8 mouse cellular contexts compared by ENCODE assay signal in genomic region chr10:81418216-81419070, GRCm38 (mm10). TPM values are rescaled to one million over a fixed set of nuclear protein-coding genes. Genes with fewer than 3 reads are reported as not detected.
A peak's percentile ranks its signal among the peaks of the same experiment; 100 is the strongest.
DNase-seq lines count a peak whose midpoint lies in the region; ATAC-seq lines count a peak whose summit lies in the region.

No protein-coding gene starts in this region.

- H3K4me1 ChIP-seq in midbrain, embryonic 11.5 days (ENCODE audit: control insufficient read depth, insufficient read depth, low read length), result peaks cover 27% of the 10 kb centered on the region
- H3K4me1 ChIP-seq in midbrain, embryonic 15.5 days, result peaks cover 34% of the 10 kb centered on the region
- H3K4me1 ChIP-seq in forebrain, embryonic 14.5 days (ENCODE audit: control insufficient read depth, insufficient read depth, low read length), result peaks cover 34% of the 10 kb centered on the region
- H3K4me1 ChIP-seq in limb, embryonic 15.5 days, result peaks cover 94% of the 10 kb centered on the region
- H3K4me1 ChIP-seq in intestine, embryonic 16.5 days (ENCODE audit: control insufficient read depth, insufficient read depth, low read length), result peaks cover 53% of the 10 kb centered on the region

- ATAC-seq in midbrain, embryonic 11.5 days (ENCODE audit: low FRiP score), result no peak
- no peak for ATAC-seq in midbrain, embryonic 15.5 days (replicated peaks)
- ATAC-seq in forebrain, embryonic 14.5 days, result no peak
- ATAC-seq in limb, embryonic 15.5 days (ENCODE audit: insufficient number of reproducible peaks, low FRiP score, low TSS enrichment, low read depth), result no peak
- ATAC-seq in intestine, embryonic 16.5 days, result no peak

- no peak overlapping the region for H3K4me3 ChIP-seq in midbrain, embryonic 11.5 days (ENCODE audit: low read depth, low read length)
- no peak overlapping the region for H3K4me3 ChIP-seq in midbrain, embryonic 15.5 days
- no peak overlapping the region for H3K4me3 ChIP-seq in forebrain, embryonic 14.5 days (ENCODE audit: low read depth, low read length)
- H3K4me3 ChIP-seq in limb, embryonic 15.5 days, result no peak overlapping the region
- no peak overlapping the region for H3K4me3 ChIP-seq in intestine, embryonic 16.5 days (ENCODE audit: low read length)

- H3K27ac ChIP-seq in midbrain, embryonic 11.5 days (ENCODE audit: low read depth, low read length), result no peak overlapping the region
- no peak overlapping the region for H3K27ac ChIP-seq in midbrain, embryonic 15.5 days
- H3K27ac ChIP-seq in forebrain, embryonic 14.5 days (ENCODE audit: low read depth, low read length), result peak overlapping the region; percentile 5; the same call in 1 of the 2 replicates
- peak overlapping the region; percentile 93 for H3K27ac ChIP-seq in limb, embryonic 15.5 days
- no peak overlapping the region for H3K27ac ChIP-seq in intestine, embryonic 16.5 days (ENCODE audit: low read length)

- H3K9me3 ChIP-seq in midbrain, embryonic 11.5 days (ENCODE audit: control insufficient read depth, low read length), result no peaks in the 10 kb centered on the region
- no peaks in the 10 kb centered on the region for H3K9me3 ChIP-seq in midbrain, embryonic 15.5 days
- H3K9me3 ChIP-seq in forebrain, embryonic 14.5 days (replicated peaks; ENCODE audit: control insufficient read depth, low read length), result no peaks in the 10 kb centered on the region
- no peaks in the 10 kb centered on the region for H3K9me3 ChIP-seq in limb, embryonic 15.5 days
- H3K9me3 ChIP-seq in intestine, embryonic 16.5 days (ENCODE audit: control insufficient read depth, low read length), result no peaks in the 10 kb centered on the region

- H3K9ac ChIP-seq in midbrain, embryonic 11.5 days (ENCODE audit: low read length), result no peak overlapping the region
- no peak overlapping the region for H3K9ac ChIP-seq in midbrain, embryonic 15.5 days
- no peak overlapping the region for H3K9ac ChIP-seq in forebrain, embryonic 14.5 days (ENCODE audit: low read length)
- H3K9ac ChIP-seq in limb, embryonic 15.5 days, result no peak overlapping the region
- H3K9ac ChIP-seq in intestine, embryonic 16.5 days (ENCODE audit: low read depth, low read length), result no peak overlapping the region

- H3K36me3 ChIP-seq in midbrain, embryonic 11.5 days (ENCODE audit: control insufficient read depth, insufficient read depth, low read length), result no peaks in the 10 kb centered on the region
- no peaks in the 10 kb centered on the region for H3K36me3 ChIP-seq in midbrain, embryonic 15.5 days (replicated peaks)
- peaks cover 15% of the 10 kb centered on the region for H3K36me3 ChIP-seq in forebrain, embryonic 14.5 days (ENCODE audit: control insufficient read depth, insufficient read depth, low read length)
- H3K36me3 ChIP-seq in limb, embryonic 15.5 days, result peaks cover 33% of the 10 kb centered on the region
- no peaks in the 10 kb centered on the region for H3K36me3 ChIP-seq in intestine, embryonic 16.5 days (ENCODE audit: control insufficient read depth, insufficient read depth, low read length)

- peak; percentile 31 for DNase-seq in cerebellum, adult 11 months
- no peak for DNase-seq in cerebellum, postnatal 4 days (ENCODE audit: low spot score in 2 of 2)
- peak; percentile 60 for DNase-seq in midbrain, embryonic 11.5 days (ENCODE audit: low spot score, missing footprints)
- DNase-seq in forebrain, embryonic 14.5 days (ENCODE audit: low spot score), result peak; percentile 49
- DNase-seq in lung, postnatal 25 days (ENCODE audit: low spot score), result no peak

- WGBS in midbrain, embryonic 11.5 days, result 51% methylated on average over 11 of the region's 11 CpGs
- 50% methylated on average over 11 of the region's 11 CpGs for WGBS in midbrain, embryonic 15.5 days
- WGBS in forebrain, embryonic 14.5 days, result 46% methylated on average over 11 of the region's 11 CpGs
- WGBS in limb, embryonic 15.5 days, result 57% methylated on average over 11 of the region's 11 CpGs
- WGBS in intestine, embryonic 16.5 days, result 65% methylated on average over 11 of the region's 11 CpGs

- H3K27me3 ChIP-seq in midbrain, embryonic 11.5 days (ENCODE audit: control insufficient read depth, insufficient read depth, low read length), result no peaks in the 10 kb centered on the region
- H3K27me3 ChIP-seq in midbrain, embryonic 15.5 days (replicated peaks), result no peaks in the 10 kb centered on the region
- no peaks in the 10 kb centered on the region for H3K27me3 ChIP-seq in forebrain, embryonic 14.5 days (replicated peaks; ENCODE audit: control insufficient read depth, insufficient read depth, low read length)
- no peaks in the 10 kb centered on the region for H3K27me3 ChIP-seq in limb, embryonic 15.5 days
- no peaks in the 10 kb centered on the region for H3K27me3 ChIP-seq in intestine, embryonic 16.5 days (replicated peaks; ENCODE audit: control insufficient read depth, insufficient read depth, low read length)

- H3K4me2 ChIP-seq in midbrain, embryonic 11.5 days, result no peak overlapping the region
- no peak overlapping the region for H3K4me2 ChIP-seq in midbrain, embryonic 15.5 days
- no peak overlapping the region for H3K4me2 ChIP-seq in forebrain, embryonic 14.5 days (ENCODE audit: low read length)
- H3K4me2 ChIP-seq in limb, embryonic 15.5 days, result no peak overlapping the region
- no peak overlapping the region for H3K4me2 ChIP-seq in intestine, embryonic 16.5 days (ENCODE audit: low read depth, low read length)

RNA-seq across cellular contexts. Expression of gene Smim24, which starts 25.6 kb away (rescaled TPM):
- 2.3 and 2.7 TPM in 2 replicates for polyA plus RNA-seq in midbrain, embryonic 11.5 days (2014; fragmentation: Nextera tagmentation; extraction: Ambion mirVana)
- 1.4 and 1.6 TPM in 2 replicates for polyA plus RNA-seq in midbrain, embryonic 15.5 days (2015; fragmentation: Nextera tagmentation; extraction: Ambion mirVana)
- polyA plus RNA-seq in forebrain, embryonic 14.5 days (2014; fragmentation: Nextera tagmentation; extraction: Ambion mirVana), result 1.5 and 2.0 TPM in 2 replicates
- polyA plus RNA-seq in limb, embryonic 15.5 days (2015; fragmentation: Nextera tagmentation; extraction: Ambion mirVana), result 2.9 and 3.6 TPM in 2 replicates
- 426 and 504 TPM in 2 replicates for polyA plus RNA-seq in intestine, embryonic 16.5 days (2015; fragmentation: Nextera tagmentation; extraction: Ambion mirVana)

RNA-seq across cellular contexts. Expression of gene Gm48552, which starts 29.6 kb away (rescaled TPM):
- 0.20 and 0.47 TPM in 2 replicates for polyA plus RNA-seq in midbrain, embryonic 11.5 days (2014; fragmentation: Nextera tagmentation; extraction: Ambion mirVana)
- 2.7 and 3.3 TPM in 2 replicates for polyA plus RNA-seq in midbrain, embryonic 15.5 days (2015; fragmentation: Nextera tagmentation; extraction: Ambion mirVana)
- 0.65 and 0.69 TPM in 2 replicates for polyA plus RNA-seq in forebrain, embryonic 14.5 days (2014; fragmentation: Nextera tagmentation; extraction: Ambion mirVana)
- 0.51 and 1.7 TPM in 2 replicates for polyA plus RNA-seq in limb, embryonic 15.5 days (2015; fragmentation: Nextera tagmentation; extraction: Ambion mirVana)
- 0.55 and 1.8 TPM in 2 replicates for polyA plus RNA-seq in intestine, embryonic 16.5 days (2015; fragmentation: Nextera tagmentation; extraction: Ambion mirVana)

RNA-seq across cellular contexts. Expression of gene Gm48551, which starts 34.2 kb away (rescaled TPM):
- polyA plus RNA-seq in midbrain, embryonic 11.5 days (2014; fragmentation: Nextera tagmentation; extraction: Ambion mirVana), result 2.7 and 2.9 TPM in 2 replicates
- 8.4 and 9.3 TPM in 2 replicates for polyA plus RNA-seq in midbrain, embryonic 15.5 days (2015; fragmentation: Nextera tagmentation; extraction: Ambion mirVana)
- 3.6 and 4.8 TPM in 2 replicates for polyA plus RNA-seq in forebrain, embryonic 14.5 days (2014; fragmentation: Nextera tagmentation; extraction: Ambion mirVana)
- 2.1 and 3.1 TPM in 2 replicates for polyA plus RNA-seq in limb, embryonic 15.5 days (2015; fragmentation: Nextera tagmentation; extraction: Ambion mirVana)
- polyA plus RNA-seq in intestine, embryonic 16.5 days (2015; fragmentation: Nextera tagmentation; extraction: Ambion mirVana), result 2.9 and 3.7 TPM in 2 replicates

RNA-seq across cellular contexts. Expression of gene Dohh, which starts 34.2 kb away (rescaled TPM):
- polyA plus RNA-seq in midbrain, embryonic 11.5 days (2014; fragmentation: Nextera tagmentation; extraction: Ambion mirVana), result 43.3 and 53.7 TPM in 2 replicates
- 90.4 and 92.6 TPM in 2 replicates for polyA plus RNA-seq in midbrain, embryonic 15.5 days (2015; fragmentation: Nextera tagmentation; extraction: Ambion mirVana)
- polyA plus RNA-seq in forebrain, embryonic 14.5 days (2014; fragmentation: Nextera tagmentation; extraction: Ambion mirVana), result 78.7 and 78.8 TPM in 2 replicates
- 79.8 and 88.7 TPM in 2 replicates for polyA plus RNA-seq in limb, embryonic 15.5 days (2015; fragmentation: Nextera tagmentation; extraction: Ambion mirVana)
- polyA plus RNA-seq in intestine, embryonic 16.5 days (2015; fragmentation: Nextera tagmentation; extraction: Ambion mirVana), result 102 and 109 TPM in 2 replicates

RNA-seq across cellular contexts. Expression of gene Nfic, which starts 37.0 kb away (rescaled TPM):
- 6.6 and 6.9 TPM in 2 replicates for polyA plus RNA-seq in midbrain, embryonic 11.5 days (2014; fragmentation: Nextera tagmentation; extraction: Ambion mirVana)
- 18.1 and 22.8 TPM in 2 replicates for polyA plus RNA-seq in midbrain, embryonic 15.5 days (2015; fragmentation: Nextera tagmentation; extraction: Ambion mirVana)
- 16.6 and 17.9 TPM in 2 replicates for polyA plus RNA-seq in forebrain, embryonic 14.5 days (2014; fragmentation: Nextera tagmentation; extraction: Ambion mirVana)
- 138 and 146 TPM in 2 replicates for polyA plus RNA-seq in limb, embryonic 15.5 days (2015; fragmentation: Nextera tagmentation; extraction: Ambion mirVana)
- polyA plus RNA-seq in intestine, embryonic 16.5 days (2015; fragmentation: Nextera tagmentation; extraction: Ambion mirVana), result 49.8 and 55.8 TPM in 2 replicates

Comparison
In these comparisons a context has a peak if more than half of its experiments do, and no peak if none do; other contexts are left out.
1. DNase-seq: peak in cerebellum, adult 11 months (single experiment), midbrain, embryonic 11.5 days (single experiment) and forebrain, embryonic 14.5 days (single experiment); none in cerebellum, postnatal 4 days (0 of 2) and lung, postnatal 25 days (single experiment).
2. H3K27ac ChIP-seq: peak in forebrain, embryonic 14.5 days (single experiment) and limb, embryonic 15.5 days (single experiment); none in midbrain, embryonic 11.5 days (single experiment), midbrain, embryonic 15.5 days (single experiment) and intestine, embryonic 16.5 days (single experiment).
3. RNA of gene Smim24, which starts 25.6 kb away (polyA plus RNA-seq): 426 to 504 TPM in intestine, embryonic 16.5 days; 2.9 to 3.6 TPM in limb, embryonic 15.5 days, 2.3 to 2.7 TPM in midbrain, embryonic 11.5 days, 1.5 to 2.0 TPM in forebrain, embryonic 14.5 days and 1.4 to 1.6 TPM in midbrain, embryonic 15.5 days; every median in the first group is over 10 times any median in the second.